Comparison of ENCODE assay signal across 8 mouse cellular contexts in genomic region chr12:83486671-83487461, GRCm38 (mm10). TPM values are rescaled to one million over a fixed set of nuclear protein-coding genes. Genes with fewer than 3 reads are reported as not detected.
DNase-seq lines count a peak whose midpoint lies in the region; ATAC-seq and TF ChIP-seq lines count a peak whose summit lies in the region.

No protein-coding gene starts in this region.

- no peaks in the 10 kb centered on the region for H3K27me3 ChIP-seq in hindbrain, postnatal 0 days (ENCODE audit: insufficient read depth, low read length)
- H3K27me3 ChIP-seq in limb, embryonic 11.5 days (ENCODE audit: control insufficient read depth, insufficient read depth, low read length): peaks cover 20% of the 10 kb centered on the region
- H3K27me3 ChIP-seq in midbrain, embryonic 12.5 days: peaks cover 16% of the 10 kb centered on the region

- peak; percentile 59 for ATAC-seq in hindbrain, postnatal 0 days
- peak; percentile 42; the same call in 1 of the 2 replicates for ATAC-seq in limb, embryonic 11.5 days (ENCODE audit: insufficient number of reproducible peaks, low FRiP score, low TSS enrichment, low read depth)
- ATAC-seq in midbrain, embryonic 12.5 days (ENCODE audit: low FRiP score, low read depth): peak; percentile 71

- H3K9ac ChIP-seq in hindbrain, postnatal 0 days (replicated peaks; ENCODE audit: low read length): peak overlapping the region; percentile 75
- peak overlapping the region; percentile 48 for H3K9ac ChIP-seq in limb, embryonic 11.5 days (ENCODE audit: low read length)
- peak overlapping the region; percentile 77 for H3K9ac ChIP-seq in midbrain, embryonic 12.5 days (replicated peaks)

- DNase-seq in heart, adult 11 months: peak; percentile 95
- no peak for DNase-seq in heart, adult 8-10 months (ENCODE audit: low spot score)
- DNase-seq in cerebellum, postnatal 14 days: peak; percentile 70 to 71
- DNase-seq in gastrocnemius, adult 8-10 months (ENCODE audit: low spot score in 2 of 2): peak; percentile 20 to 52
- DNase-seq in hindbrain, postnatal 0 days (ENCODE audit: low spot score): peak; percentile 48
- peak; percentile 77 for DNase-seq in limb, embryonic 11.5 days (ENCODE audit: low spot score)
- DNase-seq in spleen, postnatal 10 days (ENCODE audit: low spot score in 2 of 2): peak; percentile 73 to 78

- H3K9me3 ChIP-seq in hindbrain, postnatal 0 days (ENCODE audit: low read length): peaks cover 3% of the 10 kb centered on the region; the same call in 1 of the 2 replicates
- H3K9me3 ChIP-seq in limb, embryonic 11.5 days (ENCODE audit: control insufficient read depth, low read length): no peaks in the 10 kb centered on the region
- H3K9me3 ChIP-seq in midbrain, embryonic 12.5 days: peaks cover 4% of the 10 kb centered on the region; the same call in 1 of the 2 replicates

- H3K4me3 ChIP-seq in hindbrain, postnatal 0 days (ENCODE audit: low read length): peak overlapping the region; percentile 81
- peak overlapping the region; percentile 68 for H3K4me3 ChIP-seq in limb, embryonic 11.5 days (ENCODE audit: low read depth, low read length)
- H3K4me3 ChIP-seq in midbrain, embryonic 12.5 days: peak overlapping the region; percentile 75

- no peaks in the 10 kb centered on the region for H3K4me1 ChIP-seq in hindbrain, postnatal 0 days (ENCODE audit: insufficient read depth, low read length)
- H3K4me1 ChIP-seq in limb, embryonic 11.5 days (ENCODE audit: control insufficient read depth, insufficient read depth, low read length): peaks cover 14% of the 10 kb centered on the region
- H3K4me1 ChIP-seq in midbrain, embryonic 12.5 days: peaks cover 25% of the 10 kb centered on the region

- H3K27ac ChIP-seq in hindbrain, postnatal 0 days: peak overlapping the region; percentile 90
- H3K27ac ChIP-seq in limb, embryonic 11.5 days (replicated peaks; ENCODE audit: low read depth, low read length): peak overlapping the region; percentile 62; the same call in 1 of the 2 replicates
- peak overlapping the region; percentile 88 for H3K27ac ChIP-seq in midbrain, embryonic 12.5 days (replicated peaks)

- peak overlapping the region; percentile 98 for H3K4me2 ChIP-seq in hindbrain, postnatal 0 days (ENCODE audit: low read depth, low read length)
- peak overlapping the region; percentile 99 for H3K4me2 ChIP-seq in limb, embryonic 11.5 days (ENCODE audit: low read depth, severe bottlenecking)
- H3K4me2 ChIP-seq in midbrain, embryonic 12.5 days (replicated peaks): peak overlapping the region; percentile 99

- no peak for TF ChIP-seq CTCF in hindbrain, postnatal 0 days (IDR thresholded peaks at IDR 0.05; ENCODE audit: low read depth)

- under 1% methylated on average over 66 of the region's 73 CpGs for WGBS in hindbrain, postnatal 0 days
- WGBS in limb, embryonic 11.5 days: under 1% methylated on average over 73 of the region's 73 CpGs
- WGBS in midbrain, embryonic 12.5 days: under 1% methylated on average over 73 of the region's 73 CpGs

- H3K36me3 ChIP-seq in hindbrain, postnatal 0 days (ENCODE audit: insufficient read depth, low read length): no peaks in the 10 kb centered on the region
- no peaks in the 10 kb centered on the region; the same call in 1 of the 2 replicates for H3K36me3 ChIP-seq in limb, embryonic 11.5 days (ENCODE audit: control insufficient read depth, insufficient read depth, low read length)
- H3K36me3 ChIP-seq in midbrain, embryonic 12.5 days: no peaks in the 10 kb centered on the region

RNA-seq across cellular contexts. Expression of gene Dpf3, which starts 0.7 kb away (rescaled TPM):
- total RNA-seq in heart, adult 8-10 months (2022): 10 to 100 TPM; 16.7 to 21.1 (median 18.0) TPM
- 10 to 100 TPM; 16.1 to 21.9 (median 20.1) TPM for total RNA-seq in gastrocnemius, adult 8-10 months (2022)
- total RNA-seq in hindbrain, postnatal 0 days (2014; rRNA removed): 35.8 and 38.9 TPM in 2 replicates
- 16.0 and 19.8 TPM in 2 replicates for polyA plus RNA-seq in hindbrain, postnatal 0 days (2015; fragmentation: Nextera tagmentation; extraction: Ambion mirVana)
- 3.6 and 3.7 TPM in 2 replicates for polyA plus RNA-seq in limb, embryonic 11.5 days (2014; fragmentation: Nextera tagmentation; extraction: Ambion mirVana)
- 17.4 and 19.3 TPM in 2 replicates for polyA plus RNA-seq in midbrain, embryonic 12.5 days (2016; fragmentation: Nextera tagmentation; extraction: Ambion mirVana)

RNA-seq across cellular contexts. Expression of gene Dcaf4, which starts 33.4 kb away (rescaled TPM):
- total RNA-seq in heart, adult 8-10 months (2022): 10 to 100 TPM; 12.8 to 16.3 (median 14.9) TPM
- 10 to 100 TPM; 18.7 to 30.4 (median 20.5) TPM for total RNA-seq in gastrocnemius, adult 8-10 months (2022)
- total RNA-seq in hindbrain, postnatal 0 days (2014; rRNA removed): 45.0 and 55.6 TPM in 2 replicates
- 34.5 and 36.9 TPM in 2 replicates for polyA plus RNA-seq in hindbrain, postnatal 0 days (2015; fragmentation: Nextera tagmentation; extraction: Ambion mirVana)
- 28.1 and 31.7 TPM in 2 replicates for polyA plus RNA-seq in limb, embryonic 11.5 days (2014; fragmentation: Nextera tagmentation; extraction: Ambion mirVana)
- polyA plus RNA-seq in midbrain, embryonic 12.5 days (2016; fragmentation: Nextera tagmentation; extraction: Ambion mirVana): 27.4 and 30.5 TPM in 2 replicates
